15 mouse cellular contexts compared by ENCODE assay signal in genomic region chrX:99581632-99582466, GRCm38 (mm10).
DNase-seq lines count a peak whose midpoint lies in the region; ATAC-seq and TF ChIP-seq lines count a peak whose summit lies in the region.
"Had no signal": no experiment of that assay in that cellular context is flagged by ENCODE, and none has a peak within 500 bp of the region (broad histone marks: within the 10 kb centered on the region; RNA-seq: fewer than 3 reads in every experiment).

No protein-coding gene starts in this region.

- peaks cover 73% of the 10 kb centered on the region for H3K27me3 ChIP-seq in midbrain, embryonic 13.5 days
- H3K27me3 ChIP-seq in midbrain, postnatal 0 days (ENCODE audit: insufficient read depth, low read length), result peaks cover 14% of the 10 kb centered on the region
- H3K27me3 ChIP-seq in forebrain, embryonic 16.5 days (replicated peaks; ENCODE audit: control insufficient read depth, insufficient read depth, low read length), result peaks cover 3% of the 10 kb centered on the region; the same call in 1 of the 2 replicates

- H3K9me3 ChIP-seq in midbrain, embryonic 13.5 days, result no peaks in the 10 kb centered on the region
- H3K9me3 ChIP-seq in midbrain, postnatal 0 days (ENCODE audit: low read length), result no peaks in the 10 kb centered on the region
- no peaks in the 10 kb centered on the region for H3K9me3 ChIP-seq in forebrain, embryonic 16.5 days (ENCODE audit: control insufficient read depth, low read length)
- H3K9me3 ChIP-seq: embryonic facial prominence, embryonic 12.5 days had no signal

- 45% methylated on average over 10 of the region's 10 CpGs for WGBS in midbrain, embryonic 13.5 days
- WGBS in midbrain, postnatal 0 days, result 37% methylated on average over 10 of the region's 10 CpGs
- WGBS in forebrain, embryonic 16.5 days, result 30% methylated on average over 10 of the region's 10 CpGs

- no peak overlapping the region for H3K4me3 ChIP-seq in midbrain, embryonic 13.5 days (replicated peaks)
- H3K4me3 ChIP-seq in midbrain, postnatal 0 days (ENCODE audit: low read depth, low read length), result no peak overlapping the region
- H3K4me3 ChIP-seq in forebrain, embryonic 16.5 days (replicated peaks; ENCODE audit: low read length), result no peak overlapping the region
- H3K4me3 ChIP-seq: embryonic facial prominence, embryonic 12.5 days; myocyte had no signal

- no peaks in the 10 kb centered on the region for H3K36me3 ChIP-seq in midbrain, embryonic 13.5 days
- no peaks in the 10 kb centered on the region for H3K36me3 ChIP-seq in midbrain, postnatal 0 days (ENCODE audit: insufficient read depth, low read length)
- no peaks in the 10 kb centered on the region for H3K36me3 ChIP-seq in forebrain, embryonic 16.5 days (ENCODE audit: control insufficient read depth, insufficient read depth)
- H3K36me3 ChIP-seq: embryonic facial prominence, embryonic 12.5 days had no signal

- ATAC-seq in midbrain, embryonic 13.5 days, result peak; percentile 62
- no peak for ATAC-seq in midbrain, postnatal 0 days (ENCODE audit: low FRiP score)
- 0 out of 2 replicates have a peak, but pooled peaks have one; percentile 29 for ATAC-seq in forebrain, embryonic 16.5 days
- 0 out of 2 replicates have a peak, but pooled peaks have one; percentile 6 for ATAC-seq in megakaryocyte progenitor cell, adult 5-6 weeks (replicated peaks; ENCODE audit: poor library complexity)
- ATAC-seq: liver, postnatal 0 days had no signal

- H3K4me2 ChIP-seq in midbrain, embryonic 13.5 days (replicated peaks), result no peak overlapping the region
- H3K4me2 ChIP-seq in midbrain, postnatal 0 days (ENCODE audit: low read depth, low read length, poor library complexity, severe bottlenecking), result no peak overlapping the region
- H3K4me2 ChIP-seq in forebrain, embryonic 16.5 days (ENCODE audit: low read length), result no peak overlapping the region
- H3K4me2 ChIP-seq: embryonic facial prominence, embryonic 12.5 days had no signal

- H3K27ac ChIP-seq in midbrain, embryonic 13.5 days, result no peak overlapping the region
- H3K27ac ChIP-seq in midbrain, postnatal 0 days (ENCODE audit: low read depth, low read length), result no peak overlapping the region
- no peak overlapping the region for H3K27ac ChIP-seq in forebrain, embryonic 16.5 days (ENCODE audit: low read length)
- H3K27ac ChIP-seq: embryonic facial prominence, embryonic 12.5 days; macrophage had no signal

- no peak for DNase-seq in midbrain, postnatal 0 days (ENCODE audit: low spot score)
- peak; percentile 45 to 70 for DNase-seq in thymus, postnatal 36 days
- no peak for DNase-seq in adrenal gland, postnatal 36 days
- no peak for DNase-seq in layer of hippocampus, adult 9-11 months
- DNase-seq in cerebellum, adult 8-10 months, result no peak
- DNase-seq: cerebellum, adult 9-10 months; heart, postnatal 36 days; left cerebral cortex, postnatal 4 days; liver, postnatal 0 days had no signal

- H3K9ac ChIP-seq in midbrain, embryonic 13.5 days (replicated peaks), result no peak overlapping the region
- H3K9ac ChIP-seq in midbrain, postnatal 0 days (replicated peaks; ENCODE audit: low read length, poor library complexity, severe bottlenecking), result no peak overlapping the region
- no peak overlapping the region for H3K9ac ChIP-seq in forebrain, embryonic 16.5 days (replicated peaks; ENCODE audit: low read depth, low read length)
- H3K9ac ChIP-seq: embryonic facial prominence, embryonic 12.5 days; liver, postnatal 0 days had no signal

- 0 out of 2 replicates have a peak, but pooled peaks cover 9% of the 10 kb centered on the region for H3K4me1 ChIP-seq in midbrain, embryonic 13.5 days (replicated peaks)
- H3K4me1 ChIP-seq in midbrain, postnatal 0 days (ENCODE audit: insufficient read depth, low read length), result no peaks in the 10 kb centered on the region
- H3K4me1 ChIP-seq in forebrain, embryonic 16.5 days (replicated peaks; ENCODE audit: control insufficient read depth, insufficient read depth, low read length), result peaks cover 12% of the 10 kb centered on the region
- H3K4me1 ChIP-seq: embryonic facial prominence, embryonic 12.5 days had no signal

- TF ChIP-seq CTCF in midbrain, postnatal 0 days (IDR thresholded peaks at IDR 0.05), result no peak

Comparison
In these comparisons a context has a peak if more than half of its experiments do, and no peak if none do; other contexts are left out.
1. DNase-seq: peak in thymus, postnatal 36 days (2 of 2); none in midbrain, postnatal 0 days (single experiment), adrenal gland, postnatal 36 days (0 of 2), layer of hippocampus, adult 9-11 months (single experiment) and cerebellum, adult 8-10 months (single experiment).